Mouse (Mus musculus) cortical plate, adult 2 months (tissue): ENCODE measurements around the gene Rdm1.

Experiments
- CTCF ChIP-seq: fragments of 200-500 bp; IDR thresholded peaks from 2 replicates; pipeline ENCODE4 v1.5.1; 2011; ENCODE audit warnings: mild to moderate bottlenecking, control low read depth, low read length; ENCODE audit not compliant: insufficient read depth; ENCODE audit errors: extremely low read depth
- POLR2A ChIP-seq: fragments of 200-500 bp; IDR thresholded peaks from 2 replicates; pipeline ENCODE4 v1.6.1; 2011; ENCODE audit warnings: mild to moderate bottlenecking, low read length, control low read depth; ENCODE audit not compliant: insufficient read depth; ENCODE audit errors: extremely low read depth

GRCm38 (mm10) chr11:101614116-101614515 lies 12.9 kb upstream of the Rdm1 start:
- no peak for TF ChIP-seq POLR2A
- no peak for TF ChIP-seq CTCF
